Mouse (Mus musculus) thymus, postnatal 10 days (tissue): ENCODE data around the gene Slit1.
A peak's percentile ranks its signal among the peaks of the same experiment; 100 is the strongest.

Source experiments
- DNase-seq, 2 experiments: peaks; one replicate each; pipeline ENCODE4 v3.0.0; 2021; ENCODE audit warnings: low spot score in 2 of 2

The Slit1 gene

GRCm38 (mm10) chr19:41688251-41688650, 55.2 kb downstream of the Slit1 start:
- DNase-seq, result no peak

GRCm38 (mm10) chr19:41687836-41688235, 55.6 kb downstream of the Slit1 start:
- DNase-seq, result no peak

- DNase-seq, result peak in 1 of 2 experiments; percentile 17
These were observed 57.3 kb downstream of the Slit1 start for GRCm38 (mm10) chr19:41686194-41686593.

- DNase-seq, result no peak
These were observed 57.9 kb downstream of the Slit1 start for GRCm38 (mm10) chr19:41685453-41686086.

GRCm38 (mm10) chr19:41684874-41685273, 58.6 kb downstream of the Slit1 start:
- DNase-seq, result no peak

- DNase-seq, result no peak
These were observed 59.5 kb downstream of the Slit1 start for GRCm38 (mm10) chr19:41683951-41684350.

GRCm38 (mm10) chr19:41680267-41680666, 63.2 kb downstream of the Slit1 start:
- DNase-seq, result no peak

GRCm38 (mm10) chr19:41679028-41679427, 64.4 kb downstream of the Slit1 start:
- no peak for DNase-seq

- no peak for DNase-seq
These were observed 65.9 kb downstream of the Slit1 start for GRCm38 (mm10) chr19:41677575-41677974.

GRCm38 (mm10) chr19:41675583-41675982, 67.9 kb downstream of the Slit1 start:
- no peak for DNase-seq

- no peak for DNase-seq
These were observed 69.1 kb downstream of the Slit1 start for GRCm38 (mm10) chr19:41674366-41674765.

GRCm38 (mm10) chr19:41672836-41673235, 70.6 kb downstream of the Slit1 start:
- DNase-seq, result no peak

GRCm38 (mm10) chr19:41670931-41671330, 72.5 kb downstream of the Slit1 start:
- no peak for DNase-seq

GRCm38 (mm10) chr19:41670473-41670872, 73.0 kb downstream of the Slit1 start:
- DNase-seq, result no peak

- no peak for DNase-seq
These were observed 73.6 kb downstream of the Slit1 start for GRCm38 (mm10) chr19:41669747-41670342.

- no peak for DNase-seq
These were observed 75.9 kb downstream of the Slit1 start for GRCm38 (mm10) chr19:41667591-41667990.

GRCm38 (mm10) chr19:41665941-41666340, 77.5 kb downstream of the Slit1 start:
- DNase-seq, result no peak

GRCm38 (mm10) chr19:41663506-41664242, 79.8 kb downstream of the Slit1 start:
- DNase-seq, result no peak

- no peak for DNase-seq
These were observed 82.0 kb downstream of the Slit1 start for GRCm38 (mm10) chr19:41661466-41661865.

- peak in 1 of 2 experiments; percentile 62 for DNase-seq
These were observed 82.5 kb downstream of the Slit1 start for GRCm38 (mm10) chr19:41660999-41661374.

- DNase-seq, result no peak
These were observed 83.0 kb downstream of the Slit1 start for GRCm38 (mm10) chr19:41660294-41660998.

- no peak for DNase-seq
These were observed 86.0 kb downstream of the Slit1 start for GRCm38 (mm10) chr19:41657446-41657845.
